Mouse (Mus musculus) megakaryocyte, embryonic 14.5 days (primary cell): ENCODE results near the gene Ccnb1.

Experiments
- FLI1 ChIP-seq: IDR thresholded peaks from 2 replicates; pipeline ENCODE4 v1.6.1; 2012; ENCODE audit warnings: low read length, inconsistent platforms, mixed read lengths
- GATA1 ChIP-seq: IDR thresholded peaks from 3 replicates; pipeline ENCODE4 v1.6.1; 2012; ENCODE audit warnings: mixed read lengths, low read length, inconsistent platforms, borderline replicate concordance

DNA sequence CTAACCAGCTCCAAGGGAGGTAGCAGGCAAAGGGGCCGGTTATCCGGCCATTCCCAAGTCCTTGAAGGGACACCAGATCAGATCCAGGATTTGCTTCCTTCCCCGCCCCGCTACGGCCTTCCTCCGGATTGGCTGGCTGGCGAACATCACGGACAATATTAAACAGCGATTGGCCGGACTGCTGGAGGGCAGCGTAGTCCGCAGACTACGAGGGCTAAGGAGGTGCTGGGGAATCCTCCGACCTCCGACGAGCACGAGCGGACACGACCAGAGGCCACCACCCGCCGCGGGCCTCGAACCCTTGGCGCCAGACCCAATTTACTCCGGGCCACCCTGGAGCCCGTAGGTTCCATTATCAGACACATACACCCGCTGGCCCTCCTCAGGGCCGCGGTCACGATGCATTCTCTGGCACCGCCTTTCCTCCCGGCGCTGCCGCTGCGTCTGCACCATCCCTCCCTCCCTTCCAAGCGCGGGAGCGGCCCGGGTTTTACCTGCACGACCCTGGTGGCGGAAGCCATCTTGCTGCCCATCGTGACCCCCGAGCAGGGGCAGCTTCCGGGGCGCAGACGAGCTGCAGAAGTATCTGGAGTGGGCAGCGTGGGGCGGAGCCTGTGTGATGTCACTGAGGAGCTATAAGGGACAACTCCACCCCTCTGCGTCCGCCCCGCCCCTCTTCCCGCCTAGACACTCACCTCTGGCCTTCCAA lies 42.2 kb downstream of the Ccnb1 start, which contains the start of gene Mrps36:
- no peak for TF ChIP-seq GATA1
- TF ChIP-seq FLI1, result no peak
